Mouse (Mus musculus): Measurements from ENCODE around the gene Defb20.
"Not testable (repeated sequence)": the region's sequence is repeated elsewhere in the genome, so short reads cannot be mapped to it uniquely, and the experiment has no call there.

Gene Defb20

GRCm38 (mm10) chr2:152476763-152477162, at the start of gene Defb20:
Defb20 (plus strand) TSS chr2:152477063.
- ATAC-seq (ENCODE audit: low TSS enrichment), result no peak

DNA sequence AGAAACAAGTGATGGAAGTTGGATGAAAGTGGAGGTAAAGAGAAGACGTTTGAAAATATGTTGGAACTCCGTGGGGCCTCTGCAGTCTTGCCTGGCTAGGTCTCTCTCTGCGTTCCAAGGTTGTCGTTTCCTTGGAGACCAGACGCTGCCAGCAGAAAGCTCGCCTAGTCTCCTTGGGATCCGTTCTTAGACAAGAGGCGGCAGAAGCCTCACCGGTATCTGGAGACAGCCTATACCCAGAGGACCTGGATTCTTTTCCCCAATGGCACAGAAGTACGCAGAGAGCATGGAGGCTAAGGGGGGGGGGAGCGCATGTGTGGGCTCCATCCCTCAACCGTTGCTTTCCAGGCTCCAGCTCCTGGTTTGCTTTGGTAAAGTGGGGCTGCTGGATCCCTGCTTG, 49.4 kb upstream of the Defb20 start:
- ATAC-seq (ENCODE audit: low TSS enrichment), result peak; percentile 95

GRCm38 (mm10) chr2:152428481-152428880, 48.4 kb upstream of the Defb20 start:
- not testable (repeated sequence) for ATAC-seq (ENCODE audit: low TSS enrichment)

DNA sequence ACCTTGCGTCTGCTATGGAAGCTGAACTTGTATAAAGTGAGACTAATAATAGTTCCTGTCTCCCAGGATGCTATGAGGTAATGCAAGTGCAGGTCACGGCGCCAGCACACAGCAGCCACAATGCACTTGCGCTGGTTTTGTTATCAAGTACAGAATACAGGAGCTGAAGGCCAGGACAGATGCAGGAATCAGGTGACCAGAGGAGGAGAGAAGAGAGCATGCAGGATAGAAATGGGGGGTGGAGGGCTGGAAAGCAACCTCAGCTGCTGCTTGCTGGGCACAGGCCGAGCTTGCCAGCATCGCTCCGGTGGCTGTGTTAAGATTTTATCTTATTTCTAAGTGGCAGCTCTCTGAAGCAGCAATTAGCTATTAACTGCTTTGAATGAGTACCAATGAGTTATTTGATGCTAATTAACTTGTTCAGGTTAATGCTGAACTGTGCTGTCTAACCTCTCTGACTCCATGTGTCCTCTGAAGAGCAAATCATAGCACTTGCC, 40.4 kb upstream of the Defb20 start:
- no peak for ATAC-seq (ENCODE audit: low TSS enrichment)

DNA sequence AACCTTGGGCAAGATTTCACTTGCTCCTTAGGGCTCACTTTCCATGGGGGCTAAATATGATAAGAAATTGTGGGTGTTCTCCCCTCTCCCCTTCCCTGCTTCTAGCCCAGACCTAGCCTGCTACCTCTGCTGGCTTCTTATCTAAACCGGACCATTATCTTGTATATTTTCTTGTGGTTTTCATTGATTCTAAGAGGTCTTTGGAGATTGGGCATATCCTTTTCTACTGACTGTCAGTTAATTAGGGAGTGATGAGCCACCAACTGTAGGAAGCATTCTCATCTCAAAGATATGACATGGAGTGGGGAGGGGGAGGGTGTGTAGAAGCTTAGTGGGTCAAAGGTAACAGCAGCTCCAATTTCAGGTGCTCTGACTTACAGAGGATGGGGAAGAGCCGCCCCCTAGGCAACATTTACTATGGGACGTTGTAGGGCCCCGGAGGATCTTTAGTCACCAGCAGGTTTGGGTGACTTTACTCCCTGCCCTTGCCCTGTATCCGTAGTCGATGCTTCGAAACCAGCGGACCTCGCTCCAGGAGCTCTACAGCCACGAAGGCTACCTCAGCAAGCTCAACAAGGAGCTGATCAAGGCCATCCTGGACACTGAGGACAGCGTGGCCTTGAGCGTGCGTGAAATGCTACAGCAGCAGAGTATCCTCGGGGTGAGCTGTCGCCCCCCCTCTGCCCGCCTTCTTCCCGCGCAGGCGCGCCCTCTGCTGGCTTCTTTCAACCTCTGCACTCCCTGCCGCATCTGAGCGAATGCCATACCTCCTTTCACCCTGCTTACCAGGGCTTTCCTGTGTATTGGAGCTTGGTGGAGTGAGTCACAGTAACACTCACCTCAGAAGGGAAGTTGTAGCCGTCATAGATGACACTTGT, 39.6 kb upstream of the Defb20 start:
- peak; percentile 96 for ATAC-seq (ENCODE audit: low TSS enrichment)

DNA sequence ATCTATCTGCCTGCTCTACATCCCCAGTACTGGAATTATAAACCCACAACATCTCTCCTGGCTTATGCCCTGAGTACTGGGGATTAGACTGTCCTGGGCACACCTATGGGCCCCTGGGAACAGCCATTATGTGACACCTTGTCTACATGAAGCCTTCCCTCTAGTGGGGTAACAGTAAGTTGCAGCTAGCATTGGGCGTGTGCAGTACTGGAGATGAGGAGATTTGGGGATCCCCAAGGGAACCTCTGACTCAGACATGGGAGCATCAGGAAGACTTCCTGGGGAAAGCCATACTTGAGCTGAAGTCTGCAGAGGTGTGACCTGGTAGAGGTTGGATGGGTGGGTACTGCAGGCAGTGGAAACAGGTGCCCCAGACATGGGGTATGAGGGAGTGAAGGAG, 37.9 kb upstream of the Defb20 start:
- no peak for ATAC-seq (ENCODE audit: low TSS enrichment)

DNA sequence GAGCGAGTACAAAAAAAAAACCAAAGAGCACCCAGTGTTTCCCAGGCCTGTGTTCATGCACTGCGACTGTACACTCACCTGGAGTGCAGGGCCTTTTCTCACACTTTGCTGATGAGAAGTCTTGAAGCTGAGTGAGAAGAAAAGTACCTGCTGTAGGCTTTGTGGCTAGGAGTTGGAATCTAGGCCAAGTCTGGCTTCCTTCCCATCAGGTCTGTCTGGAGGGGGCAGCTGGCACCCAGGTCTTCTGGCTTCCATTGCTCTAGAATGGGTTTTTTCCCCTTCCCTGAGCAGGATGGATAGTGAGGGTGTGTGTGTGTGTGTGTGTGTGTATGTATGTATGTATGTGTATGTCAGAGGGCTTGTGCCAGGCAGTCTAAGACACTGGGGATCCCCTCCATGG, 37.0 kb upstream of the Defb20 start:
- ATAC-seq (ENCODE audit: low TSS enrichment), result no peak

DNA sequence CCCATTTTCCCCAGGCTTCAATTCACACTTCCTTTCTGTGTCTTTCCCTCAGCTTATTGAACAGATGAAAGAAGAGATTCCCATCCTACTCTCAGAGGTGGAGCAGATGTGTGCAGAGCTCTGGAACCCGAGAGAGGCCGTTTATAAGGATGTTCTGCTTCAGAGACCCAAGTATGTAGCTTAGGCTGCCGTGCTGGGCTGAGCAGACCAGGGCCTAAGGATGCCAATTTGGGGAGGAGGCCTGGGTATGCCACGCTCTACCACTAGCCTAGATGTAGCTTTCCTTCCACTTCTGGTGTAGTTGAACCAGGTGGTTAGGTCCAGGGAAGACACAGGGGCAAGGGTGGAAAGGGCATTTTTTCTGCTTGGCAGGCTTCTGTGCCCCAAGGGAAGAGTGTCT, 34.5 kb upstream of the Defb20 start:
- ATAC-seq (ENCODE audit: low TSS enrichment), result no peak

DNA sequence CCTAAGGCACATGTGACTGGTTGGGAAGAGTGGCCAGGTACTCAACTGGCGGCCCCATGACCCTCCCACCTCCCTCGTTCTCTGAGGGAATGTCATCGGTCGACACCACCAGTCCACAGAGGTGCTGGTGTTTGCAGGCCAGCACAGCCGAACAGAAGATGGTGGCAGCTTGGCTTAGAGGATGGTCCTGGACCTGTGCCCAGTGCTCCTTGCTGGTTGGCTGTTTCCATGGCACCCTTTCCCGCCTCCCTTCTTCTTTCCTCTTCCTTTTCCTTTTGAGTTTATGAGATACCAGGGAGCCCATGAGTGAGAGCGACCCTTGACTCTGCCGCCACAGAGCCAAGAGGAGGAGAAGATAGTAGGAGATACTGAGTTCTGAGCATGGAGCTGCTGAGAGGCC, 33.6 kb upstream of the Defb20 start:
- ATAC-seq (ENCODE audit: low TSS enrichment), result no peak

DNA sequence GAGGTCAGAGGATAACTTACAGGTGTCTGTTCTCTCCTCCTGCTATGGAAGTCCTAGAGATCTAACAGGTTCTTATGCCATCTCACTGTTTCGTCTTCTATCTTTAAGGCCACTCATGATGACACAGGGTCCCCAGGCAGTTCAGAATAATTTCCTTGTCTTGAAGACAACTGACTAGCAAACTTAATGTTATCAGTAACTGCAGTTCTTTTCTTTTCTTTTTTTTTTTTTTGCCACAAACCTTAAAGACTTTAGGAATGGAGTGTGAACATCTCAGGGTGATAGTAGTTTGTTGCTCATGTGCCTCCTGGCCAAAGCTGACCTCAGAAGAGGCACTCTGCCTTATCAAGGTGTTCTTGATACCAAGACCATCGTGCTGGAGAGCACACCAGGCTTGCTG, 30.2 kb upstream of the Defb20 start:
- ATAC-seq (ENCODE audit: low TSS enrichment), result no peak

DNA sequence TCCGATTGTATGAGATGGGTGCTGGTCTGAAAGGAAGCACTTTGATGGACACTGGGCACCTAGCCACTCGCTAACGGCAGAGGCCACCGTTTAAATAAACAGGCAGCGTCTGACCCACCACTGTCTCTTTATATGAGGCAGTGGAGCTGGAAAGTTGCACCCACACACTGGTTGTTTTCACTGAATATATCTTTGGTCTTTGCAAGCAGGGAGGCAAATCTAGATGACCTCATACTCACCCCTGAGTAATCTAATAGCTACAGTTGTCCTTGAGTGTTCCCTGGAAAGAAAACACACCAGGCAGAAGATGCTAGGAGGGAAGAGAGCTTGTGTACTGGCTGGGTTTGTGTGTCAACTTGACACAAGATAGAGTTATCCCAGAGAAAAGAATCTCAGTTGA, 29.4 kb upstream of the Defb20 start:
- ATAC-seq (ENCODE audit: low TSS enrichment), result no peak

DNA sequence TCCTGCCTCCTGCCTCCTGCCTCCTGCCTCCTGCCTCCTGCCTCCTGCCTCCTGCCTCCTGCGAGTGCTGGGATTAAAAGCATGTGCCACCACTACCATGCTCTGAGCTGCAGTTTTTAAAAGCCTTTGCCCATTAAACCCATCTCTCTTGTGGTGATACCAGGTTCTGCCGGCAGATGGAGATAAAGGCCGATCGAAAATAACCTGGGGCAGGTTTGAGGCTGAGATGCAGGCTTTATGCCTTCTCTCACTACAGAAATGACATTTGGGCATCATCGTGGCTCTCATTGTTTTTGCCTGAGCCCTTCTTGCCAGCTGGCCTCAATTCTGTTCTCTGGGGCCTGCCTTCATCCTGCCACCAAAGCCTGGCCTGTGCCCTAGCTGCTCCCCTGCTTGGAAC, 26.6 kb upstream of the Defb20 start:
- peak; percentile 82 for ATAC-seq (ENCODE audit: low TSS enrichment)

GRCm38 (mm10) chr2:152452101-152452781, 24.6 kb upstream of the Defb20 start:
- ATAC-seq (ENCODE audit: low TSS enrichment), result no peak

DNA sequence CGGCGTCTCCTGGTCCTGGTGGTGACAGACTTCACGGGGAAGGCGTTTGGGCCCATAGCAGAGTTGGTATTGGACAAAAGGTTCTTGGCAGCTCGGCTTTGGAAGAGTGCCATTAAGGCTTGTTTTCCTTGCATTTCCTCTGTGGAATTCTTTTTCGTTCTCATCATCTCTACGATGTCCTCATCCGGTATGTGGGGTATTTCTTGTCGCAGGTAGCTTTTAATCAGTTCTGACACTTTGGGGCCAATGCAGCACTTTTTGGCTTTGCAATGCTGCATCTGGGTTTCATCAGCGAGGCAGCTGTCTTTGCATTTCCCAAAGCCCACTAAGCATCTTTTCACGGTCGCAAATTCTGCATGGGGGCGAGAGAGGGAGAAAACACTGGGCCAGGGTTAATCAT, 17.6 kb upstream of the Defb20 start:
- no peak for ATAC-seq (ENCODE audit: low TSS enrichment)

- no peak for ATAC-seq (ENCODE audit: low TSS enrichment)
Observed at GRCm38 (mm10) chr2:152464570-152465150, 12.2 kb upstream of the Defb20 start, which contains the start of gene Defb23. Defb23 (minus strand) TSS chr2:152464620.

DNA sequence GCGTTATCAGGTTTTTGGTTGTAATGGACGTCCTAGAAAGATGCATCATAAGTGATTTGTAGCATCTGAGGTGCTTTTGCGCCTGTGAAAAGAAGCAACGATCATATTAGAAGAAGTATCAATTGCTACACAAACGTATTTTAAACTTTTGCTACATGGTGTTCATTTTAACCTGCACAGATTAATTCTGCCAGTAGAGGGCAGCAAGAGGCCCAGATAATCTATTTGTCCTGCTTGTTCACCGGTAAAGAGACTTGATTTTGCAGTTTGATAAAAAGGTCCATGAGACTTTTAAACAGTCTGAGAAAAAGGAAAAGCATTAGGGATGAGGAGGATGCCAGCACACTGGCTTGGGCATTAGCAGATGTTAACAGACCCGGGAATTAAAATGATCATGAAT, 5.9 kb upstream of the Defb20 start:
- no peak; the same call in 1 of the 2 replicates for ATAC-seq (ENCODE audit: low TSS enrichment)

- ATAC-seq (ENCODE audit: low TSS enrichment), result peak; percentile 38; the same call in 1 of the 2 replicates
Observed at GRCm38 (mm10) chr2:152472434-152472833, 4.4 kb upstream of the Defb20 start.

DNA sequence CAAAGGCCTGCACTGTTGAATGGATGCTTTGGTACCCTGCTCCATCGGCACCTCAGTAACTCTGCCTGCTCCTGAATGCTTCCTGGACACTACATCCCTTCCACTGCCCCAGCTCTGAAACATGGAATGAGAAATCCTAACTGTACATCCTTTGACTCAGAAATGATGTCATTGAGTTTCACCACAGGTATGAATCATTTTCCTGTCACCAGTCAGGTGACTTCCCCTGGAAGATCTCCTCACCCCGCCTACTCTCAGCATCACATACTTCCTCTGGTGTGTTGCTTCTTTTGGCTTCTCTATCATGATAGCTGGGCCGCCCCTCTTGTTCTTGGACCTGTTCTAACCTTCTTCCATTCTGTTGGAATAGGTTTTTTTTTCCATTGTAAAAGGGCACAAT, 4.0 kb downstream of the Defb20 start:
- ATAC-seq (ENCODE audit: low TSS enrichment), result no peak

DNA sequence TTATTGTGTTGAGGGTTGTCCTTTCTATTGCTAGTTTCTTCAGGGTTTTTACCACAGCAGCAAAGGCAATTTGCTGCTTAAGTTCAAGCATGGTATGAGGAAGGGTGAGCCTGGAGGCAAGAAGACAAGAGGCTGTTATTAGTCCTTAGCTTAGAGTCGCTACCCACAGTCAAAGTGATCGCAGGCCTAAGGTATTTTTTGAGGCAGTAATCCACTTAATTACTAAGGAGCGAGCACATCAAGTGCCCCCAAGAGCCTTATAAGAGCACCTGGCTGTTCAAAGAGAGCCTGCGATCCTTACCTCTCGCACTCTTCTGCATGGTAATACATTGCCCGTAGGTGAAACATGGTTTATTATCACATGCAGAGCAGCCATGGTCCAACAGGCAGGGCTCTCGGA, 4.9 kb downstream of the Defb20 start:
- no peak for ATAC-seq (ENCODE audit: low TSS enrichment)

DNA sequence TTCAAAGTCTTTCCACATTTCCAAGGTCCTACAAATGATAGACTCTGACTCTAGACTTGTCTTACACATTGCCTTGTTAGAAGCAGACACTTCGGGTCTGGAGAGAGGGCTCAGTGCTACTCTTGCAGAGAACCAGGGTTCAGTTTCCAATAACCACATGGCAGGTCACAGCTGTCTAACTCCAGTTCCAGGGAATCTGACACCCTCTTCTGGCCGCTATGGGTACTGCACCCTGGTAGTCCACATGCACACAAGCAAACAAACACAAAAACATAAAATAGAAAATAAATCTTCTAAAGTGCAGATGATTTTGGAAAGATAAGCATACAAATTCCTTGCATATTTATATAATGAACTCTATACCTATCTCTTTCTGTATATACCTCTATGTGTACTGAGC, 10.2 kb downstream of the Defb20 start:
- ATAC-seq (ENCODE audit: low TSS enrichment), result no peak

- ATAC-seq (ENCODE audit: low TSS enrichment), result no peak
Observed at GRCm38 (mm10) chr2:152490038-152490437, 13.2 kb downstream of the Defb20 start, which contains the start of gene Defb22. Defb22 (minus strand) TSS chr2:152490138.

GRCm38 (mm10) chr2:152493151-152493550, 16.3 kb downstream of the Defb20 start:
- no peak for ATAC-seq (ENCODE audit: low TSS enrichment)

DNA sequence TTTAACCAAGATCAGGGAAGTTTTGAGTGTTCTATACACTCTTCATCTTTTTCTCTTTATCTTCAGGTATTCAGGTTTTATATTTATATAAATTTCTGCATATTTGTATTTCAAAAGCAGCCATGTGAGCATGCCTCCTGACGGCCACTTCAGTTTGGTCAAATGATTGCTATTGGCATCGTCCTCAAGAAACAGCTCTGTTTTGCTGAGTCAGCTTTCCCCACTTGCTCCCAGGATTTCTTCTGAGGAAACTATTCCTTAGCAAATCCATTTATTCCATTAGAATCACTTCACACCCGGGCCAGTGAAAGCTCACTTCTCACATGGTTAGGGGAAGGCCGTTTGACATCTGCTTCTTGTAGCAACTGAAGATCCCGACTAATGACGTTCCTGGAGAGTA, 21.2 kb downstream of the Defb20 start:
- ATAC-seq (ENCODE audit: low TSS enrichment), result no peak

All from frontal cortex, adult (tissue).